Mouse (Mus musculus) T-cell, adult 2 months (primary cell): ENCODE measurements around the gene Sardh.

Experiments
- DNase-seq: peaks from one replicate; pipeline ENCODE4 v3.0.0; 2022; ENCODE audit warnings: low spot score

Gene Sardh

GRCm38 (mm10) chr2:27248211-27248610 lies at the start of gene Sardh:
TSS of gene Sardh (minus strand) at chr2:27248337.
- DNase-seq = no peak

DNA sequence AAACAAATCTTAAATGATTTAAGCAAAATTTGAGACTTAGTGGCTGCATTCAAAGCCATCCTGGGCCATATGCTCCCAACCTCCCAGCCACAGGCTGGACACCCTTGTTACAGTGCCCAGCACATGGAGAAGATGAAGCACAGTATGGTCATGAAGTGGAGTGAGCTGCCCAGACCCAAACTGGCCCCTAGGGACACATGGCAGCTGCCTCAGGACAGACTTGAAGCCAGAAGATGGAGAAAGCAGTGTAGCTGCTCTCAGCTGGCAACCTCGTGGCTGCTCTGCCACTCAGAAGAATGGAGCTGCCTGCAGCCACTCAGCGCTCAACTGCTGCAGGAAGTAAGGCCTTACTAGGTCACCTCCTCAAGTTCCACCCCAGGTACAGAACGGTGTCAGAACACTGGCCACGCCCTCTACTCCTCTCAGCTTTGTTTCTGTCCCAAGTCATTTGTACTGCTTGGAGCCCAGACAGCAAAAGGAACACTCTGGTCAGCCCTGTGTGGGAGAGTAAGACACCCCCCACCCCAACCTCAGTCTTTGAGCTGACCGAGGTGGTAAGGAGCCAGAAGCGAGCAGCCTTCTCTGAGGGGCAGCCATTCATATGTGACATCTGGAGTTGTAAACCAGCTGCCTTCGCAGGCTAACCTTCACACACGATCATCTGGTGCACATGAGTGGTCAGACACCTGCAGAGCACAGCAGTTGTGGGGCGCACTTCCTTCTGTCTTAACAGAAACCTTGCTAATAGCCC lies 48.7 kb upstream of the Sardh start:
- peak; percentile 8 for DNase-seq

GRCm38 (mm10) chr2:27294777-27295176 lies 46.6 kb upstream of the Sardh start:
- no peak for DNase-seq

DNA sequence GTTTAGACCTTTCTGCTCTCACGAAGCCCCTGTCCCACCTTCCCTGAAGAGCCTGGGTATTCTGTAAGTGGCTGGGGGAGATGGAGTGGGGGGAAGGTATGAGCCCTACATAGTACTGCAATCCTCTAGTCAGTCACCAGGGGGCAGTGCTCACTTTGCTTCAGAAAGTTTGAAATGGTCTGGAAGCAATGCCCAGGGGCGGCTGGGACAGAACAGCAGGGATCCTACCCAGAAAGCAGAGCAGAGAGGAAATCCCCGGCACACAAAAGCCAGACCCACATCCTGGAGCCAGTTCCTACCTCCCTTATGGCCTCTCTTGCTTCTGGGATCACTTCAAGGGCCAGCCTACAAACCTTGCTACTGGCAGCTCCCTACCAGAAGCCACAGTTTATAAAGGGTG lies 40.9 kb upstream of the Sardh start:
- peak; percentile 73 for DNase-seq

- DNase-seq = no peak
Observed at GRCm38 (mm10) chr2:27286971-27287710, 39.0 kb upstream of the Sardh start.

- DNase-seq = no peak
Observed at GRCm38 (mm10) chr2:27284441-27284840, 36.3 kb upstream of the Sardh start.

DNA sequence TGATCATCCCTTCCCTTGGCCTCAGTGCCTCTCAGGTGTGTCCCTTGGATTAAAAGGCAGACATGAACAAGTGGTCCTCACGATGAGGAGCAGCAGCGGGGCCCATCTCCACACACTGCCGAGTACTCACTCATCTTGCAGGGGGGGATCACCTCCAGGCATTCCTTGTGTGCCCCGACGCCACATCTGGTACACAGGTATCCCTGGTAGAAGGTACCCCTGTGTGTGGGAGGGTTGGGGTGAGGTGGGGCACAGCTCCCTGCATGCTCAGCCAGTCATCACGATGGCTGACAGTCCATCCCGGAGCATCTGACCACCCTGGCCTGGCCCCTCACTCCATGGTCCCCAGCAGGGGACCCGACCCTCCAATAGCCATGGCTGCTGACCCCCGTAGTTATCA lies 33.6 kb upstream of the Sardh start:
- no peak for DNase-seq

- peak; percentile 55 for DNase-seq
Observed at GRCm38 (mm10) chr2:27280920-27281611, 32.9 kb upstream of the Sardh start.

GRCm38 (mm10) chr2:27278859-27279258 lies 30.7 kb upstream of the Sardh start:
- no peak for DNase-seq

- DNase-seq = no peak
Observed at GRCm38 (mm10) chr2:27268325-27268724, 20.2 kb upstream of the Sardh start.

GRCm38 (mm10) chr2:27265819-27266218 lies 17.7 kb upstream of the Sardh start:
- DNase-seq = no peak

- DNase-seq = no peak
Observed at GRCm38 (mm10) chr2:27262984-27263383, 14.8 kb upstream of the Sardh start.

DNA sequence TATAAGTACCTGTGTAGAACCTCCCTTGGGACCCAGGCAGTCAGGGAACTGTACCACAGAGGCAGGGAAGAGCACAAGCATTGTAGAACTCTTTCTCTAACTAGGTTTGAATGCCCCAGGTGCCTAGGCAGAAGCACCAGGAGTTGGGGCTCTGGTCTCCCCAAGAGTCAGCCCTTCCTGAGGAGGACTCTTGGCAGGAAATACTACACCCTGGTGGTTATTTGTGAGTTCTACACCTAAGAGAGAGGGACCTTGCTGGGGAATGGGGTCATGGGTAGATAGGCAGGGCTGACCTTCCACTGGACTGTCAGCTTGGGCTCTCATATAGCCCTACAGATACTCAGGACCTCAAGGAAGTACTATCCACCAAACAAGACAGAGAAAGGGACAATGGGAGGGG lies 3.3 kb upstream of the Sardh start:
- no peak for DNase-seq

DNA sequence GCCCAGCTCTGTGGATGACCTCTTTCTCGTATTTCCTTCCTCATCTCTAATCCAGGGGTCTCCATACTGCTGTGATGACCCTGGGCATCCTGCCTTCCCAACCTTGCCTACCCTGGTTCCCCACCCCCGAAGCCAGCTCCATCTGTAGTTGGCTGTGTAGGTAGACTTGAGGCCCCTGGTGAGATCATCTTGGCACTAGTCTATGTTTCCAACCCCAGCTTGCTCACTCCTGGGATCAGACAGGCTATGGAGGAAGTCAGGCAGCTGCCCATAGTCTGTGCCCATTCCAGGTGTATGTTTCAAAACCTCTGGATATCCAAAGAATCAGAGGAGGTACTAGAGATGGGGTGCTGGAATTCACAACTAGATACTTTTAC lies 662 bp downstream of the Sardh start:
- DNase-seq = no peak

- DNase-seq = no peak
Observed at GRCm38 (mm10) chr2:27246712-27247486, 1.2 kb downstream of the Sardh start.

- no peak for DNase-seq
Observed at GRCm38 (mm10) chr2:27245947-27246346, 2.2 kb downstream of the Sardh start.

DNA sequence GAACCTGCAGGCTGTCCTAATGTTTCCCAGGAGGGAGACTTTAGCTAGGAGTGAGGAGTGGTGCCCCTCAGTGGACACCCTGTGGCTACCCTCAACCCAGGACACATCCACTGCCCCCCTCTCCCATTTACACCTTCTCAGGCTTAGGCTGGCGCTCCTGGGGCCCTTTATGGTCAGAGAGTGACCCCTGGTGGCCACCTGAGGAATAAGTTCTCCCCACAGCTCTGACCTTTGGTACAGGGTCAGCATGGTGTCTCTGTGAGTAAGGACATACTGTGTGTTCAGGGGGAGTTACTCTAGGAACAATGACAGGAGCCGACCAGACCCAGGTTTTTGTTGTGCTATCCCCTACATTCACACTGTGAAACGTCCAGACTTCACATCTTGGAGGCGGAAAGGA lies 10.8 kb downstream of the Sardh start:
- peak; percentile 61 for DNase-seq

GRCm38 (mm10) chr2:27235729-27236128 lies 12.4 kb downstream of the Sardh start:
- DNase-seq = peak; percentile 39

DNA sequence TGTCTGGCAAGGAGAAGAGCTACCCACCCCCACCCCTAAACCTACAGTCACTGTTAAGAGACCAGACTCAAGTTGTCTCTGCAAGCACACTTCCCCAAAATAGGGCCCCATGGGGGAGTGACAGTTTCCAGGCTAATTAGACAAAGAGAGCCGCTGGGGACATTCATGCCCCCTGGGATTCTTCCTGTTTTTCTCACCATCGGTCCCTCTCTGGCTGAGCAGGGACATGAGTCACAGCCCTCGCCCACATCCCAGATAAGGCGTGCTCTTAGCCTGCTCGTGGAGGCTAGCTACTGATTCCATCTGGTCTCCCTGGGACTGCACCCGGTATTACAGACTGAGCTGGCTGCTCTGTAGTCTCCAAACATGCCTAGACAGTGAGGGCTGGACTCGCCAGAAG lies 15.8 kb downstream of the Sardh start:
- DNase-seq = no peak

GRCm38 (mm10) chr2:27229481-27230105 lies 18.5 kb downstream of the Sardh start:
- no peak for DNase-seq

- no peak for DNase-seq
Observed at GRCm38 (mm10) chr2:27228809-27229480, 19.2 kb downstream of the Sardh start.
